Mouse (Mus musculus): ENCODE results near the gene Stim1.

The Stim1 gene

GRCm38 (mm10) chr7:102248691-102249404 lies 18.8 kb upstream of the Stim1 start:
- in situ Hi-C loops (cut with MboI, MseI): loop anchor here in 1 of 2 experiments (5.0 kb wide), 1 partner anchor 42 kb away; no protein-coding TSS in a partner anchor

DNA sequence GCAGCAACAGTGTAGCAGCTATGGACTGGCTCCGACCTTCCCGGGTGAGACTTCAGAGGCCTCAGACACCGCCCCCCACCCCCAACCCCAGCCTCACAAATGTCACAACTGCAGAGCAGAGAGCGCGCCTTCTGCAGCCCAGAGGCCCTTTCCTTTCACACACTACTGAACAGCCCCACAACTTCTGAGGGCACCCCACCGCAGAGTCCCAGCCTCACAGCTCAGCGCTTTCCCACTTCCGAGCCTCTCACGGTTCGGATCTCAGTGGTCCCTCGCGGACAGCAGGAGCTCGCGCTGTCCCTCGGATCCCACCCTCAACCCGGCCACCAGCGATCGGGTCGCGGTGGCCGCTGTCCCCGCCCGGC lies 18.1 kb upstream of the Stim1 start:
- in situ Hi-C loops (cut with MboI, MseI): loop anchor here in 1 of 2 experiments (5.0 kb wide), 1 partner anchor 42 kb away; no protein-coding TSS in a partner anchor

DNA sequence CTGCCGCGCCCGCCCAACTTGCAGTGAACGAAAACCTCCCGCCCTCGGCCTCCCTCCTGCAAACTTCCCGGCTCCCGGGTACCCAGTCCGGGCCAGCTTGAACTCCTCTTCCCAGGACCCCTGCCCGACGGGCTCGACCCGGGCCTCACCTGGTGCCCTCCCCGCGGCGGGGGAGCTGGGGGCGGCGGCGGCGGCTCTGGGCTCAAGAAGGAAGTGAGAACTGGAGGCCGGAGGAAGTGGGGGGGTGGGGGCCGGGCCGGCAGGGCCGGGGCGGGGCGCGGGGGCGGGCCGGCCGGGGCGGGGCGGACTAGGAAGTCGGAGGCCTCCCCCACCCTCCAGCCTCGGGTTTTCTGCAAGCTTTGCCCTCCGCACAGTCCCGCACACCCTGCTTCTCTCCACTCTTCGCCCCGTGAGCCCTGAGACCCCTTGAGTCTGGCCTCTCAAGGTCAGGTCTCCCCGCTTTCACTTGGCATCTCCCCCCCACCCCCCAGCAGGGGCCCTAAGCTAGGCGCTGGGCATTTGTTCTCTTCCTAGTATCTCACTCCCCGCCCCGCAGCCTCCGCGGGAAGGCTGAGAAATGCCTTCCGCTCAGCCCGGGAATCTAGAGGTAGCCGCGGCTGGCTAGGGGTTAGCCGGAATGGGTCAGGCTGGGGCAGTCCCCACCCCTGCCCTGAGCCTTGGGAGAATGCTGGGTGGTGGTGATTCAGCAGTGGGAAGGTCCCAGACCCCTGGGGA lies 17.5 kb upstream of the Stim1 start:
- in situ Hi-C loops (cut with MboI, MseI): loop anchor here in 1 of 2 experiments (5.0 kb wide), 1 partner anchor 43 kb away; no protein-coding TSS in a partner anchor

GRCm38 (mm10) chr7:102250631-102251214 lies 16.9 kb upstream of the Stim1 start:
- in situ Hi-C loops (cut with MboI, MseI): no loop called here

DNA sequence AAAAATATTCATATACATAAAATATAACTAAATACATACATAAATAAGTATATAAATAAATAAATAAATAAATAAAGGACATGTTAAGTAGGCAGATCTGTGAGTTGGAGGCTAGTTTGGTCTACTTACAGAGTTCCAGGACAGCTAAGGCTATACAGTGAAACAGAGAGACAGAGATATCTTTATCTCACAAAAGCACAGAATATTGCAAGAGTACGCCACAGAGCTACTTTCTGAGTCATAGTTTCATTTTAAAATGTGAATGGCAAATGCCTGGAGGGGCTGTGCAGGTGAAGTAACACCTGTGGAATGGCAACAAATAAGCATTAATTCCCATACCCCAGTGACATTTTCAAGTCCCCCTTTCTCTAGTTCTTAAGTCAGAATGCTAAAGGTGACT lies 14.0 kb upstream of the Stim1 start:
- in situ Hi-C loops (cut with MboI, MseI): no loop called here

DNA sequence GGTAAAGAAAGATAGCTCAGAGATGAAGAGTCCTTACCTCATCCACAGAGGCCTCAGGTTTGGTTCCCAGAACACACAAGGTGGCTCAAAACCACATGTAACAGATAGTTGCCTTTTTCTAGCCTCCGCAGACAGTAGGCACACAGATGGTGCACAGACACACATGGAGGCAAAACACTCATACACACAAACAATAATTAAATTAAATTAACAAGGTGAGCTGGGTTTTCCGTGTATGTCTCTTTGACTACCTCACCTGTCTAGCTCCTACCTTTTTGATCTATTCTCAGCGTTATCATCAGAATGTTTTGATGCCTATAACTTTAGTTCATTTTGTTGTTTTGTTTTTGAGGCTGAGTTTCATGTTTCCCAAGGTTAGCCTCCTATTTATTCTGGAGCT lies 11.7 kb upstream of the Stim1 start, which contains the start of gene Rhog:
Gene Rhog (minus strand): TSS at position 101 of the 400 bp plus-strand sequence.
- in situ Hi-C loops (cut with MboI, MseI): loop anchor here in 1 of 2 experiments (5.0 kb wide), 1 partner anchor 161 kb away; no protein-coding TSS in a partner anchor

DNA sequence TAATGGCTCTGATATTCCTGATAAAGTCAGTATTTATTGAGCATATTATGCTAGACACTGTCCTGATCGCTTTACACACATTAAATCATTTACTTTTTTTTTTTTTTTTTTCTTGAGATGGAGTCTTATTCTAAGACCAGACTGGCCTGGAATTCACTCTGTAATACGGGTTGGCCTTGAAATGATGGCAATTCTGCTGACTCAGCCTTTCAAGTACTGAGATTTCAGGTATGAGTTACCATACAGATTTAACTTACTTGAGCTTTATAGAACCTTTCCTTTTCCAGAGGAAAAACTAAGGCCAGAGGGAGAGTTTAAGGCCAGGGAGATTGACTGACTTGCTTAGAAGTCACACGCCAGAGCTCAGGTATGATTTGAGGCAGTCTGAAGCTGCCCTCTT lies 11.0 kb upstream of the Stim1 start:
- in situ Hi-C loops (cut with MboI, MseI): loop anchor here in 1 of 2 experiments (5.0 kb wide), 1 partner anchor 161 kb away; no protein-coding TSS in a partner anchor

DNA sequence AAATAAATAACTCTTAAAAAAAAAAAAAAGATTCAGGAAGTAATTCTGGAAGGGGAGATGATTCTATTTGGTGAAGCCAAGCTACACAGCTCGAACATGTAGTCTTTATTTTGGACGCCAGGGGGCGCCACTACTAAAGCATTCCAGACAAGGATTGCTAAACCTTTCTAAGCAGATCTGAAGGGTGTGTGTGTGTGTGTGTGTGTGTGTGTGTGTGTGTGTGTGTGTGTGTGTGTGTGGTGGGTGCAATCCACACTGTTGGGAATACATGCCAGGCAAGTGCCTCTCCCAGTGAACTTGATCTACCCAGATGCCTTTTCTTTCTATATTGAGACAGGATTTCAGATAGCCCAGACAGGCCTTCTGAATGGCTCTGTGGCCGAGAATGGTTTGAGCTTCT lies 9.4 kb upstream of the Stim1 start:
- in situ Hi-C loops (cut with MboI, MseI): loop anchor here in 1 of 2 experiments (5.0 kb wide), 1 partner anchor 159 kb away; no protein-coding TSS in a partner anchor

- in situ Hi-C loops (cut with MboI, MseI): loop anchor here in 1 of 2 experiments (5.0 kb wide), 1 partner anchor 159 kb away; no protein-coding TSS in a partner anchor
Observed at GRCm38 (mm10) chr7:102258753-102259152, 8.9 kb upstream of the Stim1 start.

- in situ Hi-C loops (cut with MboI, MseI): loop anchor here (5.0 kb wide), 2 partner anchors 57 to 157 kb away; no protein-coding TSS in a partner anchor
Observed at GRCm38 (mm10) chr7:102259716-102260479, 7.7 kb upstream of the Stim1 start.

GRCm38 (mm10) chr7:102260518-102260917 lies 7.1 kb upstream of the Stim1 start:
- in situ Hi-C loops (cut with MboI, MseI): loop anchor here in 1 of 2 experiments (5.0 kb wide), 1 partner anchor 57 kb away; no protein-coding TSS in a partner anchor

DNA sequence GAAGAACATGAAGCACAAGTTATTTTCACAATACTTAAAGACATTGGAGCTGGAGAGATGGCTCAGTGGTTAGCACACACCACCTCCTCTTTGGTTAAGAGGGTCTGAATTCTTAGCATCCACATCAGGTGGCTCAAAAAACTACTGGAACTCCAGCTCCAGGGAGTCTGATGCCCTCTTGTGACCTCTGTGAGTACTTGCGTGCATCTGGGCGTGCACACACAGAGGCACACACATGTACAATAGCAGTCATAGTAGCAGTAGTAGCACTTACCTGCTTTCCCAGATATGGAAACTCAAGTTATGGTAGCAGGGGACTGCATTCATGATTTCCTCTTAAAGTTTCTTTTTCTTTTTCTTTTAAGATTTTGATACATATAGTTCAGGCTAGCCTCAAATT lies 4.6 kb upstream of the Stim1 start:
- in situ Hi-C loops (cut with MboI, MseI): loop anchor here in 1 of 2 experiments (5.0 kb wide), 1 partner anchor 54 kb away; no protein-coding TSS in a partner anchor

DNA sequence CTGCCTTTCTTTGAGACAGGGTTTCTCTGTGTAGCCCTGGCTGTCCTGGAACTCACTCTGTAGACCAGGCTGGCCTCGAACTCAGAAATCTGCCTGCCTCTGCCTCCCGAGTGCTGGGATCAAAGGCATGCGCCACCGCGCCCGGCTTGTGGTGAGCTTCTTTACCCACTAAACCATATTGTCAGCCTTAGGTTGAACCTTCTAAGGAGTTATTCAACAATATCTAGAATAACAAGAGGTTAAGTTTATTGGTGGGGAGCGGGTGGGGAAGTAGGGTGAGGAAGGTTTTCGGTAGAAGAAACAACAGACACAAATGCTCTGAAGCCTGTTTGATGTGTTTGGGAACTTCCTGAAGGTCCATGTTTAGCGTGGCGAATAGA lies 1.6 kb upstream of the Stim1 start:
- in situ Hi-C loops (cut with MboI, MseI): loop anchor here (5.0 kb wide), 2 partner anchors 81 to 156 kb away; no protein-coding TSS in a partner anchor

- in situ Hi-C loops (cut with MboI, MseI): loop anchor here (5.0 kb wide), 2 partner anchors 81 to 156 kb away; no protein-coding TSS in a partner anchor
Observed at GRCm38 (mm10) chr7:102266401-102267042, 1.1 kb upstream of the Stim1 start.

- in situ Hi-C loops (cut with MboI, MseI): loop anchor here (5.0 kb wide), 2 partner anchors 80 to 155 kb away; no protein-coding TSS in a partner anchor
Observed at GRCm38 (mm10) chr7:102267113-102267579, 460 bp upstream of the Stim1 start.

- in situ Hi-C loops (cut with MboI, MseI): loop anchor here (5.0 kb wide), 2 partner anchors 79 to 154 kb away; no protein-coding TSS in a partner anchor
Observed at GRCm38 (mm10) chr7:102268395-102268748, 766 bp downstream of the Stim1 start.

DNA sequence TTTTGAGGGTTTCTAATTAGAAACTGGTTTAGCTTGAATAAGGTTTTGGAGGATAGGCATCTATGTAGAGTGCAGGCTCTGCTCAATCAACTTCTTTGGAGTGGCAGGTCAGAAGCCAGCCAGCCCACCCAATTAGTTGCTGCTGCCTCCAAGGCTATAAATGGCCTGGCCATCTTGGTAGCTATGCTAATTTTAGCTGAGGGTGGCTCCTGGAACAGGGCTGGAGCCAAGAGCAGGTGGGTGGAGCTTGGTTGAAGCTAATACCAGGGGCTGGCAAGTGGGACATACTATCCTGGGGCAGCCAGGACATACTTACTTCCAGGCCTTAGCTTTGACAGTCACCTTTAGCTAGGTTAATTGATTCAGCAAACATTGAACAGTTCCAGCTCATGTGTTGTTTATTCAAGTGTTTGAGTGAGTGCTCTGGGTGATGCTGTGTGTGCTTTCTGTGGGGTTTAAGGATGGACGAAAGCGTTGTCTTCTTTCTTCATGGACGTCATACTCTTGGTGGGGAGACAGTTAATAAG lies 4.9 kb downstream of the Stim1 start:
- in situ Hi-C loops (cut with MboI, MseI): no loop called here

GRCm38 (mm10) chr7:102281403-102281802 lies 13.8 kb downstream of the Stim1 start:
- in situ Hi-C loops (cut with MboI, MseI): no loop called here

- in situ Hi-C loops (cut with MboI, MseI): no loop called here
Observed at GRCm38 (mm10) chr7:102282261-102282660, 14.7 kb downstream of the Stim1 start.

DNA sequence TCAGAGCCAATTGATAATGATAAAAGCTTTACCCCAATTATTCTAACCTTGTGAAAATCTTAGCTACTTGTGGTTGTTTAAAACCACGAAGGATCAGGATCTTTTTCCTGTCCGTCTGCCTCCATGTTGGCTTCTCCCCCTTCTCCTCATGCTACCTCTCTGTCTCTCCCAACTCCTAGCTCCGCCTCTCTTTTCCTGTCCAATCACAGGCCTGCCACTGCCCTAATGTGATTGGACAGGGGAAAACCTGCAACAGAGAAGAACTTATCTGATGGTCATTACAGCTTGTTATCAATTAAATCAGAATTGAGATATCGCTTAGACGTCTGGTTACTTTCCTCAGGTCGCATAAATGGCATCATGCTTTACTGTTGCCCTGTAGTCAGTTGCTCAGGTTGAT lies 21.9 kb downstream of the Stim1 start:
- in situ Hi-C loops (cut with MboI, MseI): no loop called here

All from T-helper 17 cell (primary cell).